Comparison of ENCODE assay signal across 33 mouse cellular contexts in genomic region chr15:14795221-14795620, GRCm38 (mm10).
A peak's percentile ranks its signal among the peaks of the same experiment; 100 is the strongest.
DNase-seq lines count a peak whose midpoint lies in the region; ATAC-seq and TF ChIP-seq lines count a peak whose summit lies in the region.
"Had no signal": no experiment of that assay in that cellular context is flagged by ENCODE, and none has a peak within 500 bp of the region (broad histone marks: within the 10 kb centered on the region; RNA-seq: fewer than 3 reads in every experiment).

No protein-coding gene starts in this region.

- no peak overlapping the region for H3K4me3 ChIP-seq in hindbrain, embryonic 15.5 days
- H3K4me3 ChIP-seq in hindbrain, embryonic 10.5 days = no peak overlapping the region
- H3K4me3 ChIP-seq in midbrain, postnatal 0 days (ENCODE audit: low read depth, low read length) = no peak overlapping the region
- no peak overlapping the region for H3K4me3 ChIP-seq in midbrain, embryonic 16.5 days (ENCODE audit: low read depth, low read length)
- H3K4me3 ChIP-seq: embryonic facial prominence, embryonic 12.5 days; forebrain, embryonic 15.5 days; gastrocnemius, adult 2 months; kidney, embryonic 15.5 days; layer of hippocampus, adult 2 months; limb, embryonic 10.5 days; limb, embryonic 15.5 days; liver, embryonic 13.5 days; megakaryocyte, embryonic 14.5 days; midbrain, embryonic 12.5 days had no signal

- no peak overlapping the region for H3K9ac ChIP-seq in hindbrain, embryonic 15.5 days
- no peak overlapping the region for H3K9ac ChIP-seq in midbrain, postnatal 0 days (replicated peaks; ENCODE audit: low read length, poor library complexity, severe bottlenecking)
- H3K9ac ChIP-seq in midbrain, embryonic 16.5 days (ENCODE audit: low read depth, low read length) = no peak overlapping the region
- H3K9ac ChIP-seq: embryonic facial prominence, embryonic 12.5 days; forebrain, embryonic 15.5 days; kidney, embryonic 15.5 days; limb, embryonic 15.5 days; liver, embryonic 13.5 days; midbrain, embryonic 12.5 days had no signal

- H3K4me1 ChIP-seq in hindbrain, embryonic 15.5 days (replicated peaks) = no peaks in the 10 kb centered on the region
- no peaks in the 10 kb centered on the region for H3K4me1 ChIP-seq in hindbrain, embryonic 10.5 days (replicated peaks)
- no peaks in the 10 kb centered on the region for H3K4me1 ChIP-seq in midbrain, postnatal 0 days (ENCODE audit: insufficient read depth, low read length)
- no peaks in the 10 kb centered on the region for H3K4me1 ChIP-seq in midbrain, embryonic 16.5 days (ENCODE audit: control insufficient read depth, insufficient read depth, low read length)
- H3K4me1 ChIP-seq: embryonic facial prominence, embryonic 12.5 days; forebrain, embryonic 15.5 days; kidney, embryonic 15.5 days; limb, embryonic 10.5 days; limb, embryonic 15.5 days; liver, embryonic 13.5 days; megakaryocyte, embryonic 14.5 days; midbrain, embryonic 12.5 days had no signal

- 0 out of 2 replicates have a peak, but pooled peaks have one; percentile 48 for ATAC-seq in hindbrain, embryonic 15.5 days (ENCODE audit: low FRiP score, low read depth)
- ATAC-seq in midbrain, postnatal 0 days (ENCODE audit: low FRiP score) = no peak; the same call in 1 of the 2 replicates
- ATAC-seq in midbrain, embryonic 16.5 days = no peak
- ATAC-seq: forebrain, embryonic 15.5 days; lung, postnatal 0 days had no signal

- WGBS in hindbrain, embryonic 15.5 days = 57% methylated on average over 2 of the region's 2 CpGs
- WGBS in hindbrain, embryonic 10.5 days = 76% methylated on average over 2 of the region's 2 CpGs
- WGBS in midbrain, postnatal 0 days = 69% methylated on average over 2 of the region's 2 CpGs
- WGBS in midbrain, embryonic 16.5 days = 80% methylated on average over 2 of the region's 2 CpGs

- H3K9me3 ChIP-seq in hindbrain, embryonic 15.5 days = no peaks in the 10 kb centered on the region
- peaks cover 2% of the 10 kb centered on the region; the same call in 1 of the 2 replicates for H3K9me3 ChIP-seq in hindbrain, embryonic 10.5 days
- no peaks in the 10 kb centered on the region for H3K9me3 ChIP-seq in midbrain, postnatal 0 days (ENCODE audit: low read length)
- H3K9me3 ChIP-seq in midbrain, embryonic 16.5 days (replicated peaks; ENCODE audit: control insufficient read depth, low read length, poor library complexity, severe bottlenecking) = no peaks in the 10 kb centered on the region
- H3K9me3 ChIP-seq: embryonic facial prominence, embryonic 12.5 days; forebrain, embryonic 15.5 days; G1E; kidney, embryonic 15.5 days; limb, embryonic 10.5 days; limb, embryonic 15.5 days; liver, embryonic 13.5 days; midbrain, embryonic 12.5 days had no signal

- H3K4me2 ChIP-seq in hindbrain, embryonic 15.5 days = no peak overlapping the region
- no peak overlapping the region for H3K4me2 ChIP-seq in midbrain, postnatal 0 days (ENCODE audit: low read depth, low read length, poor library complexity, severe bottlenecking)
- no peak overlapping the region for H3K4me2 ChIP-seq in midbrain, embryonic 16.5 days (ENCODE audit: low read length)
- H3K4me2 ChIP-seq: embryonic facial prominence, embryonic 12.5 days; forebrain, embryonic 15.5 days; heart, embryonic 11.5 days; kidney, embryonic 15.5 days; limb, embryonic 15.5 days; liver, embryonic 13.5 days; midbrain, embryonic 12.5 days had no signal

- DNase-seq in cerebellum, adult 18-20 months = peak; percentile 1
- DNase-seq in cerebellum, adult 8-10 months = no peak
- DNase-seq in hindbrain, embryonic 10.5 days (ENCODE audit: low spot score) = no peak
- peak; percentile 74 for DNase-seq in midbrain, postnatal 0 days (ENCODE audit: low spot score)
- DNase-seq in thymus, postnatal 14 days = no peak
- DNase-seq: adrenal gland, adult 8-10 months; embryo, embryonic 11 days; gastrocnemius, adult 2 months; gastrocnemius, postnatal 36 days; heart, adult 18-20 months; heart, postnatal 4 days; kidney, adult 18-20 months; kidney, postnatal 25 days; liver, embryonic 13.5 days; lung, adult 18-20 months; lung, postnatal 4 days; right cerebral cortex, postnatal 4 days; thymus, adult 18-20 months; thymus, postnatal 36 days had no signal

- no peak overlapping the region for H3K27ac ChIP-seq in hindbrain, embryonic 15.5 days (replicated peaks)
- H3K27ac ChIP-seq in hindbrain, embryonic 10.5 days = no peak overlapping the region
- H3K27ac ChIP-seq in midbrain, postnatal 0 days (ENCODE audit: low read depth, low read length) = no peak overlapping the region
- no peak overlapping the region for H3K27ac ChIP-seq in midbrain, embryonic 16.5 days (ENCODE audit: low read length)
- H3K27ac ChIP-seq: embryonic facial prominence, embryonic 12.5 days; forebrain, embryonic 15.5 days; gastrocnemius, adult 2 months; kidney, embryonic 15.5 days; layer of hippocampus, adult 2 months; limb, embryonic 10.5 days; limb, embryonic 15.5 days; liver, embryonic 13.5 days; midbrain, embryonic 12.5 days; stomach, postnatal 0 days had no signal

- no peak for TF ChIP-seq CTCF in midbrain, postnatal 0 days (IDR thresholded peaks at IDR 0.05)

- no peaks in the 10 kb centered on the region for H3K27me3 ChIP-seq in hindbrain, embryonic 15.5 days
- no peaks in the 10 kb centered on the region for H3K27me3 ChIP-seq in hindbrain, embryonic 10.5 days (ENCODE audit: insufficient read depth, poor library complexity, severe bottlenecking)
- H3K27me3 ChIP-seq in midbrain, postnatal 0 days (ENCODE audit: insufficient read depth, low read length) = no peaks in the 10 kb centered on the region
- no peaks in the 10 kb centered on the region for H3K27me3 ChIP-seq in midbrain, embryonic 16.5 days (ENCODE audit: control insufficient read depth, insufficient read depth, low read depth, low read length)
- H3K27me3 ChIP-seq: embryonic facial prominence, embryonic 12.5 days; forebrain, embryonic 15.5 days; kidney, embryonic 15.5 days; limb, embryonic 15.5 days; liver, embryonic 13.5 days; megakaryocyte, embryonic 14.5 days; midbrain, embryonic 12.5 days had no signal

- H3K36me3 ChIP-seq in hindbrain, embryonic 15.5 days = no peaks in the 10 kb centered on the region
- no peaks in the 10 kb centered on the region for H3K36me3 ChIP-seq in hindbrain, embryonic 10.5 days
- H3K36me3 ChIP-seq in midbrain, postnatal 0 days (ENCODE audit: insufficient read depth, low read length) = no peaks in the 10 kb centered on the region
- no peaks in the 10 kb centered on the region for H3K36me3 ChIP-seq in midbrain, embryonic 16.5 days (ENCODE audit: control insufficient read depth, insufficient read depth, low read length)
- H3K36me3 ChIP-seq: embryonic facial prominence, embryonic 12.5 days; forebrain, embryonic 15.5 days; G1E; kidney, embryonic 15.5 days; limb, embryonic 10.5 days; limb, embryonic 15.5 days; liver, embryonic 13.5 days; midbrain, embryonic 12.5 days had no signal

Comparison
In these comparisons a context has a peak if more than half of its experiments do, and no peak if none do; other contexts are left out.
1. DNase-seq: peak in cerebellum, adult 18-20 months (2 of 2) and midbrain, postnatal 0 days (single experiment); none in cerebellum, adult 8-10 months (single experiment), hindbrain, embryonic 10.5 days (single experiment) and thymus, postnatal 14 days (single experiment).